Mouse (Mus musculus): ENCODE data around the gene Ppm1e. TPM values are rescaled to one million over a fixed set of nuclear protein-coding genes. Genes with fewer than 3 reads are reported as not detected.

Gene Ppm1e
- polyA plus RNA-seq, 1 experiment, result 0.80 TPM

DNA sequence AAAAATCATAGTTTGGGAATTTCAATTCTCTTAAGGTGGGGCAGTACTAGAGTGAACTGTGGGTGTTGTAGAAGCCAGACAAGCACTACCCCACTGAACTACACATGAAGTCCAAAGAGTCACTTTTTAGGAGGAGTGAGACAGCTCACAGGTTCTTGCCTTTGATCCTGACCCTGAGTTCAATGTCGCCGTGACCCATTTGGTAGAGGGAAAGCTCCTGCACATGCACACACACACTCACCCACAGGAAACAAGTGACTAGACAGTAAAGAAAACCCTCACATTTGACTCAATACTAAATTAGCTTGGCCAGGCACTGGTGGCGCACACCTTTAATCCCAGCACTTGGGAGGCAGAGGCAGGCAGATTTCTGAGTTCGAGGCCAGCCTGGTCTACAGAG, 25.7 kb upstream of the Ppm1e start:
- 96% methylated on average over 4 of the region's 4 CpGs for WGBS

DNA sequence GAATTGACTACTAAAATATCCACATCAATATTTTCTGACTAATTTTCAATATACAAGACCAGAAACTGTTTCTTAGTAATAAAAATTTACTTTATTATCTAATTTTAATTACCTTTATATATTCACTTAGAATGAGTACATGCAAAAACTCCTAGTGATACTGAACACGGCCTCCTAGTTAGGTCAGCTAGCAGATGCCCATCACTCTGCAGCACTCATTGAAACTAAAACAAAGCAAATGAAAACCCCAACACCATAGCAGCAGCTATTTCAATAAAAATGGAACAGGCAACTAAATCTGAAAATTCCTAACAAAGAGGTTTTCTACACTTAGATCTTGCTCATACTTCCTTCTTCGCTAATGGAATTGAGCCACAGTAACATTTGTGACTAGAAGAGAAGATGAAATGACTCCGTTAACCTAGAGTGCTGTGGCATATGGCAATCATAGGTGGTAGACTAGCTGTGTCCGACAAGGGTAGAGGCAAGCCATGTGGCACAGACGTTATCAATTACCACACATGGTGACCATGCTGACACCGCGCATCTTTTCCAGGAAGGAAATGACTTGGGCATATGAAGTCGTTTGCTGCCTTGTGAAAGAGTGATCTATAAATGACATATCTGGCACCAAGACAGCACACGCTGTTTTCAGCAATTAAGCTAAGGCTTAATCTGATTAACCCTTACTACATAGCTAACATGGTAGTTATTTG, 9.2 kb upstream of the Ppm1e start:
- Histone ChIP-seq H3K27me3 (ENCODE audit: control insufficient read depth, insufficient read depth, low read length) (peaks cover 3% of the 10 kb centered on the region; the same call in 1 of the 2 replicates), H3K27ac (ENCODE audit: insufficient read depth, low read depth, low read length) (no peak overlapping the region), H3K36me3 (ENCODE audit: control insufficient read depth, insufficient read depth, low read length) (no peaks in the 10 kb centered on the region), H3K4me3 (ENCODE audit: low read depth, low read length) (no peak overlapping the region), H3K4me1 (ENCODE audit: control insufficient read depth, insufficient read depth, insufficient read length, low read length) (no peaks in the 10 kb centered on the region)
- TF ChIP-seq POLR2A (IDR thresholded peaks at IDR 0.05; ENCODE audit: low read depth, low read length) (no peak), CTCF (IDR thresholded peaks at IDR 0.05; ENCODE audit: extremely low read depth, insufficient read length, insufficient replicate concordance, low read depth, low read length) (no peak)
- WGBS, result 68% methylated on average over 9 of the region's 9 CpGs

More for the DNA sequence above, 25.7 kb upstream of the Ppm1e start:
- Histone ChIP-seq H3K4me1 (ENCODE audit: control insufficient read depth, insufficient read depth, insufficient read length, low read length) (no peaks in the 10 kb centered on the region), H3K4me3 (ENCODE audit: low read depth, low read length) (no peak overlapping the region), H3K27ac (ENCODE audit: insufficient read depth, low read depth, low read length) (no peak overlapping the region), H3K36me3 (ENCODE audit: control insufficient read depth, insufficient read depth, low read length) (no peaks in the 10 kb centered on the region), H3K27me3 (ENCODE audit: control insufficient read depth, insufficient read depth, low read length) (no peaks in the 10 kb centered on the region)
- TF ChIP-seq CTCF (IDR thresholded peaks at IDR 0.05; ENCODE audit: extremely low read depth, insufficient read length, insufficient replicate concordance, low read depth, low read length), result no peak
- TF ChIP-seq POLR2A (IDR thresholded peaks at IDR 0.05; ENCODE audit: low read depth, low read length), result no peak

DNA sequence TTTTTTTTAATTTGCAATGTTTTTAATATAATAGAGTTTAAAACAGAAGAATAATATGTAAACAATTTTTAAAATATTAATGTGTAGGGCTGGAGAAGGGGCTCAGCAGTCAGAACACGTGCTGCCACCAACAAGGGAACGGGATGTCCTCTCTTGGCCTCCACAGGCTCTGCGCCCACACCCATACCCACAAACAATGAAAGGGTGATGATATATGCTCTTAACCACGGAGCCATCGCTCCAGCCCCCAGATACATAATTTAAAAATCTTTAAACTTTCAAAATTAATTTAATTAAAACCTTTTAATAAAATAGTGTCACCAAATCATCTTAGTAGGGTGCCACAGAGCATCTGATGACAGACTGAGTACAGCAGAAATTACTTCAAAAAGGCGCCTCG, 8.2 kb upstream of the Ppm1e start:
- no peaks in the 10 kb centered on the region for H3K4me1 ChIP-seq (ENCODE audit: control insufficient read depth, insufficient read depth, insufficient read length, low read length)
- H3K4me3 ChIP-seq (ENCODE audit: low read depth, low read length), result no peak overlapping the region
- no peaks in the 10 kb centered on the region for H3K36me3 ChIP-seq (ENCODE audit: control insufficient read depth, insufficient read depth, low read length)
- H3K27ac ChIP-seq (ENCODE audit: insufficient read depth, low read depth, low read length), result no peak overlapping the region
- peaks cover 3% of the 10 kb centered on the region; the same call in 1 of the 2 replicates for H3K27me3 ChIP-seq (ENCODE audit: control insufficient read depth, insufficient read depth, low read length)
- WGBS, result 84% methylated on average over 7 of the region's 7 CpGs
- no peak for TF ChIP-seq CTCF (IDR thresholded peaks at IDR 0.05; ENCODE audit: extremely low read depth, insufficient read length, insufficient replicate concordance, low read depth, low read length)
- TF ChIP-seq POLR2A (IDR thresholded peaks at IDR 0.05; ENCODE audit: low read depth, low read length), result no peak

DNA sequence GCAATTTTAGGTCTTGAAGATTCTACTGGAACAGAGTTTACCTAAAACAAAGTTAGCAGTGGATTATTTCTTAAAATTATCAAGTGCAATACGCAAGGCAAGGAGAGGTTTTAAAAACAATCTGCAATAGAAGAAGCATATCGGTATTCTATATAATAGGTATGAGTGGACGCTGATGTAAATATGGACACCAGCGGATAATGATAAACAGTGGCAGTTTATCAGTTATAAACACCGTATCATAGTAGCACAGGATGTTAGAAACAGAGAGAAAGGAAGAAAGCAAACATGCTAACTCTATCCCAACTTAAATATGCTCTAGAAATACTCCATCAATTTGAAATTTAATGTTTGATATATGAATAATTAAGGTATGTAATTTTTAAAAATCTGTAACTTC, 6.3 kb upstream of the Ppm1e start:
- H3K36me3 ChIP-seq (ENCODE audit: control insufficient read depth, insufficient read depth, low read length), result no peaks in the 10 kb centered on the region

DNA sequence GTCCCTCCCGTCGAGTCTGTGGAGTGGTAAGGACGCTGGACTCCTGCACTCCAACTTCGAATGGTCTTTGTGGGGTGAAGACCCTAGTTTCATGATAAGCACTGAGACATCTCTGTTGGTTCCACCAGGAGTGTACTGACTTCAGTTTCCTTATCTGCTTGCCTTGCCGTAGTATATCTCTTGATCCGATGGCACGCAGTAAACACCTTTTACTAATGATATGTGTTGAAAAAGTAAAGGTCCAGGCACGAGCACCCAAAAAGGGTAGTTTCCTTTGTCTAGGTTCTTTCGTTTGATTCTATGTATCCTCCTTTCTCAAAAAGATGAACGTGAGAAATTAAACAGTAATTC, 414 bp upstream of the Ppm1e start:
- H3K36me3 ChIP-seq (ENCODE audit: control insufficient read depth, insufficient read depth, low read length), result no peaks in the 10 kb centered on the region
- H3K27me3 ChIP-seq (ENCODE audit: control insufficient read depth, insufficient read depth, low read length), result peaks cover 24% of the 10 kb centered on the region
- H3K4me3 ChIP-seq (ENCODE audit: low read depth, low read length), result peak overlapping the region; percentile 84
- 8% methylated on average over 10 of the region's 10 CpGs for WGBS
- H3K27ac ChIP-seq (ENCODE audit: insufficient read depth, low read depth, low read length), result no peak overlapping the region
- peaks cover 6% of the 10 kb centered on the region for H3K4me1 ChIP-seq (ENCODE audit: control insufficient read depth, insufficient read depth, insufficient read length, low read length)
- no peak for TF ChIP-seq CTCF (IDR thresholded peaks at IDR 0.05; ENCODE audit: extremely low read depth, insufficient read length, insufficient replicate concordance, low read depth, low read length)
- TF ChIP-seq POLR2A (IDR thresholded peaks at IDR 0.05; ENCODE audit: low read depth, low read length), result no peak

More for the DNA sequence above, 6.3 kb upstream of the Ppm1e start:
- 84% methylated on average over 5 of the region's 5 CpGs for WGBS
- Histone ChIP-seq H3K27ac (ENCODE audit: insufficient read depth, low read depth, low read length) (no peak overlapping the region), H3K4me3 (ENCODE audit: low read depth, low read length) (no peak overlapping the region), H3K27me3 (ENCODE audit: control insufficient read depth, insufficient read depth, low read length) (peaks cover 4% of the 10 kb centered on the region; the same call in 1 of the 2 replicates), H3K4me1 (ENCODE audit: control insufficient read depth, insufficient read depth, insufficient read length, low read length) (no peaks in the 10 kb centered on the region)
- TF ChIP-seq CTCF (IDR thresholded peaks at IDR 0.05; ENCODE audit: extremely low read depth, insufficient read length, insufficient replicate concordance, low read depth, low read length) (no peak), POLR2A (IDR thresholded peaks at IDR 0.05; ENCODE audit: low read depth, low read length) (no peak)

DNA sequence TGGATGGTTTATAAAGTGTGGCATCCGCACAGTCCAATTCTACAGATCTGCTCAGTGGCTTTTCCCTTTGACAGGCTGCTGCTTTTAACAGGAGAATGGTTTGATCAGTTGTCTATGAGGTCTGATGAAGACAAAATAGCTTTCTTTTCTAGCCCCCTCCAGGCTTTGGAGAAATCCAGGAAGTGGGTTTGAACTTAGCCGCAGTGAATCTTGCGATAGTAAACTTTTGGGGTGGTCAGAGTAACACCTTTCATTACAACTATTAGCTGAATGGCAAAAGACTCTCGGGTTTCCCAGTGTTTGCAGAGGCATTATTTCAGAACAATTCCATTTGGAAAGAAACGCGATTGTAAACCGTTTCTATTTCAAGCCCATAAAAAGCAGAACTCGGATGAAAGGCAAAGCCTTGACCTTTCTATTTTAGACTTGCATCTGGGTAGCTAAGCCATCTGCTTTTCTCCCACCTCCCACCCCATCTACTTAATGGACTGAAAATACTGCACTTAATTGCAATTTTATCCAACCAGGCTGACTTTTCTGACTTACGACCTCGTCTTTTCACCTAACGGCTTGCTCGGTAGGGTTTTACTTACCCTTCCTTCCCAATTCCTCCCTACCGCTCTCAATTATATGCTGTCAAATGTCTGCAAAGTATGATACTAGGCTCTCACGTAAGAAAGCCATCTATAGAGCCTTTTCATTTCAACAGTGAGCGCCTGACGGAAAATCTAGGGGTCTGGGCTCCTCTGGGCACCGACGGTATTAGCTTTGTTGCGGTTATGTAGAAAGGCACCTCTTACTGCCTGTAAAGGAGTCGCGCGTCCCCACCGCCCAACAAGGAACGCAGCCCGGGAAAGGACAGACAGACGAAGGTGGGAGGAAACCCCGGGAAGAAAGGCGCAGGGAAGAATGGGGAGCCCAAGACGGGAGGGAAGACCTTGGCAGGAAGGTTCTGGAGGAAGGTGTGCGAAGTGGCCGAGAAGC, 1.2 kb downstream of the Ppm1e start:
- peak overlapping the region; percentile 84 for H3K4me3 ChIP-seq (ENCODE audit: low read depth, low read length)
- 8% methylated on average over 31 of the region's 31 CpGs for WGBS
- H3K4me1 ChIP-seq (ENCODE audit: control insufficient read depth, insufficient read depth, insufficient read length, low read length), result peaks cover 6% of the 10 kb centered on the region
- H3K27ac ChIP-seq (ENCODE audit: insufficient read depth, low read depth, low read length), result no peak overlapping the region
- H3K36me3 ChIP-seq (ENCODE audit: control insufficient read depth, insufficient read depth, low read length), result no peaks in the 10 kb centered on the region
- peaks cover 24% of the 10 kb centered on the region for H3K27me3 ChIP-seq (ENCODE audit: control insufficient read depth, insufficient read depth, low read length)
- TF ChIP-seq CTCF (IDR thresholded peaks at IDR 0.05; ENCODE audit: extremely low read depth, insufficient read length, insufficient replicate concordance, low read depth, low read length) (no peak), POLR2A (IDR thresholded peaks at IDR 0.05; ENCODE audit: low read depth, low read length) (no peak)

DNA sequence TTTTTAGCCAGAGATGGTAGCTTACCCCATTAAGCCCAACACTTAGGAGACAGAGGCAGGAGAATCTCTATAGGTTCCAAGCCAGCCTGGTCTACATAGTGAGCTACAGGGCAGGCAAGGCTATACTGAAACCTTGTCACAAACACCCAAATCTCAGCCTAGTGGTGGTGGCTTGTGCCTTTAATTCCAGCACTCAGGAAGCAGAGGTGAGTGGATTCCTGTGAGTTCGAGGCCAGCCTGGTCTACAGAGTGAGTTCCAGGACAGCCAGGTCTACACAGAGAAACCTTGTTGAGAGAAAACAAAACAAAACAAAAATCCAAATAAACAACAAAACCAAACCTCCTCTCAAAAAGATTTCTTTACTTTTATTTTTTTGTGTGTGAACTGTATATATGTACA, 4.0 kb downstream of the Ppm1e start:
- Histone ChIP-seq H3K27ac (ENCODE audit: insufficient read depth, low read depth, low read length) (no peak overlapping the region), H3K4me1 (ENCODE audit: control insufficient read depth, insufficient read depth, insufficient read length, low read length) (peaks cover 6% of the 10 kb centered on the region), H3K36me3 (ENCODE audit: control insufficient read depth, insufficient read depth, low read length) (no peaks in the 10 kb centered on the region), H3K4me3 (ENCODE audit: low read depth, low read length) (no peak overlapping the region), H3K27me3 (ENCODE audit: control insufficient read depth, insufficient read depth, low read length) (peaks cover 19% of the 10 kb centered on the region)
- 86% methylated on average over 1 of the region's 1 CpGs for WGBS
- TF ChIP-seq POLR2A (IDR thresholded peaks at IDR 0.05; ENCODE audit: low read depth, low read length) (no peak), CTCF (IDR thresholded peaks at IDR 0.05; ENCODE audit: extremely low read depth, insufficient read length, insufficient replicate concordance, low read depth, low read length) (no peak)

Measured in small intestine, adult 2 months (tissue).